Mouse (Mus musculus): ENCODE measurements around the gene Gm20388. TPM values are rescaled to one million over a fixed set of nuclear protein-coding genes. Genes with fewer than 3 reads are reported as not detected.
A peak's percentile ranks its signal among the peaks of the same experiment; 100 is the strongest.

The Gm20388 gene
- polyA plus RNA-seq, 1 experiment from 2014 or later: not detected

DNA sequence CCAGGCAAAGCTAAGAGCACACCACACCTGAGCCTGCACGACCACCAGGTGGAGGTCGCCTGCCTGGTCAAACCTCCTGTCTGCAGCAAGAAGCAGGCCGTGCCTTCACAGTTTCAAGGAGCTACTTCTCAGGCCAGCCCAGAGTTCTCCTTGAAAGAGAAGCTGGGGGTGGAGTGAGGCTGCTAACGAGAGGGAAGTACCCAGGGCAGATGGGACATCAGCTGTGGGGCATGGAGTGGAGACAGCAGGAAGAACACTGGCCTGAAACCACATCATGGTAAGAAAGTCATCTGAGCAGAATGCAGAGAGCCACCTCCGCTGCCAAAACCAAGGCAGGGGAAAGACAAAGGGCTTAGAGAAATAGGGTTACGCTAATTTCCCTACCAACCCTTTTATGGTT lies 753.9 kb downstream of the Gm20388 start:
- DNase-seq (ENCODE audit: low spot score, missing footprints) (no peak), ATAC-seq (ENCODE audit: low FRiP score) (no peak)
- no peak overlapping the region for H3K4me2 ChIP-seq
- no peak overlapping the region for H3K27ac ChIP-seq (ENCODE audit: low read depth, low read length)
- 85% methylated on average over 6 of the region's 6 CpGs for WGBS
- no peak overlapping the region for H3K4me3 ChIP-seq (ENCODE audit: low read depth, low read length)
- no peaks in the 10 kb centered on the region for H3K36me3 ChIP-seq (ENCODE audit: control insufficient read depth, insufficient read depth, low read length)
- no peak overlapping the region for H3K9ac ChIP-seq (ENCODE audit: low read length)
- peaks cover 18% of the 10 kb centered on the region for H3K4me1 ChIP-seq (ENCODE audit: control insufficient read depth, insufficient read depth, low read length)
- no peaks in the 10 kb centered on the region for H3K27me3 ChIP-seq (ENCODE audit: control insufficient read depth, insufficient read depth, low read length)
- H3K9me3 ChIP-seq (ENCODE audit: control insufficient read depth, low read length): no peaks in the 10 kb centered on the region

DNA sequence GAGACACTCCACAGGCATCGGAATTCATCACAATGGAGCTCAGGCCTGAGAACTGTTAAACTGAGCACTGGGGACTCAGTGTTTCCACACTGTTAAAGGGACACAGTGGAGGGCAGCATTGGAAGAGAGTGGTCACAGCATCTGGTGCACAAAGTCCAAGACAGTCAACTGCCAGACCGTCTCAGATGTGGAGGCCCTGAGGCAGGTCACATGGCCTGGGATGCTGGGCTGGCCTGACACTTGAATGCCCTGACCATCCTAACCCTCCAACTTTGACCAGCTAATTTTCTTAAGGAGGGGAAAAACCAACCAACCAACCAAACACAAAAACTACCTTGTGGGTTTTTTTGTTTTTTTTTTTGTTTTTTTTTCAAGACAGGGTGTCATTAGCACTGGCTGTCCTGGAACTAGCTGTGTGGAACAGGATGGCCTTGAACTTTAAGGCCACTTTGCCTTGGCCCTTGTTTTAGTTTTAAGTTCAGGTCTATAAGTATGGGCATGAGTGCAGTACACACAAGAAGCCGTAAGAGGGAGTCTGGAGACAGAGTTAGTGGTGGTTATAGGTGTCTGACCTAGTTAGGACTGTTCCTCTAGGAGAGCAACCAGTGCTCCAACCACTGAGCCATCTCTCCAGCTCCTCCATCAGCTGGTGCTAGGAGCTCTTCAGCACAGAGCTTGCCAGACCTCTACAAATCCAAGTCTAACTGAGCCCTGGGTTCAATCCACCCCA lies 755.2 kb downstream of the Gm20388 start:
- Histone ChIP-seq H3K36me3 (ENCODE audit: control insufficient read depth, insufficient read depth, low read length) (no peaks in the 10 kb centered on the region), H3K9me3 (ENCODE audit: control insufficient read depth, low read length) (no peaks in the 10 kb centered on the region), H3K4me1 (ENCODE audit: control insufficient read depth, insufficient read depth, low read length) (peaks cover 18% of the 10 kb centered on the region), H3K4me2 (peak overlapping the region; percentile 89; the same call in 1 of the 2 replicates), H3K27ac (ENCODE audit: low read depth, low read length) (no peak overlapping the region), H3K4me3 (ENCODE audit: low read depth, low read length) (no peak overlapping the region), H3K27me3 (ENCODE audit: control insufficient read depth, insufficient read depth, low read length) (no peaks in the 10 kb centered on the region), H3K9ac (ENCODE audit: low read length) (no peak overlapping the region)
- 70% methylated on average over 3 of the region's 3 CpGs for WGBS
- DNase-seq (ENCODE audit: low spot score, missing footprints) (no peak), ATAC-seq (ENCODE audit: low FRiP score) (no peak)

DNA sequence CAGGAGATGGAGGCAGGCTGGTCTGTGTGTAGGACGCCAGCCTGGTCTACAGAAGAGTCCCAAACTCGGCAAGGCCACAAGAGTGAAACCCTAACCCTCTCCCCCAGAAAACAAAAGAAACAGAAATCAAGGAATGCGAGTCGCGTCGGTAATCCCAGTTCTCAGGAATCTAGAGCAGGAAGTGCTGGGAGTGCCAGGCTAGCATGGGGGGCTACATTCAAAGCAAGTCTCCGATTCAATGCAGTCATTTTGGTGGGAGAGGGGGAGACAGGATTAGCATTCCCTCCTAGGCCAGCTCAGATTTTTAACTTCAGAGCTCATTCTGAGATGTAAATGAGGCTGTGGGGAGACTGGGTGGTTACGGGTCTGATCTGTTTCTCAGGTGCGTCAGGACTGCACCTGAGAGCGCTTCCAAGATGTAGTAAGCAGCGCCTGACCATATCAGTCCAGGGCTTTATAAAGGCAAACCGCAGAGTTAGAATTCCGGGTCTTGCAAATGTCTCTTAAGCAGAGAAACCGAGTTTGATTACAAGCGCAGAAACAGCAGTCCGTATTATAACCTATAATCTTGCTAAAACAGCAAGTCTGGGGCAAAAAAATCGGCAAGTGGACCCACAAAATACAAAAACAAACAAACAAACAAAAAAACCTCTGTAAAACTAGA lies 756.3 kb downstream of the Gm20388 start:
- Histone ChIP-seq H3K9ac (ENCODE audit: low read length) (peak overlapping the region; percentile 77), H3K27me3 (ENCODE audit: control insufficient read depth, insufficient read depth, low read length) (no peaks in the 10 kb centered on the region), H3K4me1 (ENCODE audit: control insufficient read depth, insufficient read depth, low read length) (peaks cover 18% of the 10 kb centered on the region), H3K4me3 (ENCODE audit: low read depth, low read length) (peak overlapping the region; percentile 92), H3K36me3 (ENCODE audit: control insufficient read depth, insufficient read depth, low read length) (no peaks in the 10 kb centered on the region), H3K9me3 (ENCODE audit: control insufficient read depth, low read length) (no peaks in the 10 kb centered on the region), H3K4me2 (peak overlapping the region; percentile 89), H3K27ac (ENCODE audit: low read depth, low read length) (no peak overlapping the region)
- peak; percentile 88 for DNase-seq (ENCODE audit: low spot score, missing footprints)
- no peak for ATAC-seq (ENCODE audit: low FRiP score)
- 2% methylated on average over 17 of the region's 17 CpGs for WGBS

DNA sequence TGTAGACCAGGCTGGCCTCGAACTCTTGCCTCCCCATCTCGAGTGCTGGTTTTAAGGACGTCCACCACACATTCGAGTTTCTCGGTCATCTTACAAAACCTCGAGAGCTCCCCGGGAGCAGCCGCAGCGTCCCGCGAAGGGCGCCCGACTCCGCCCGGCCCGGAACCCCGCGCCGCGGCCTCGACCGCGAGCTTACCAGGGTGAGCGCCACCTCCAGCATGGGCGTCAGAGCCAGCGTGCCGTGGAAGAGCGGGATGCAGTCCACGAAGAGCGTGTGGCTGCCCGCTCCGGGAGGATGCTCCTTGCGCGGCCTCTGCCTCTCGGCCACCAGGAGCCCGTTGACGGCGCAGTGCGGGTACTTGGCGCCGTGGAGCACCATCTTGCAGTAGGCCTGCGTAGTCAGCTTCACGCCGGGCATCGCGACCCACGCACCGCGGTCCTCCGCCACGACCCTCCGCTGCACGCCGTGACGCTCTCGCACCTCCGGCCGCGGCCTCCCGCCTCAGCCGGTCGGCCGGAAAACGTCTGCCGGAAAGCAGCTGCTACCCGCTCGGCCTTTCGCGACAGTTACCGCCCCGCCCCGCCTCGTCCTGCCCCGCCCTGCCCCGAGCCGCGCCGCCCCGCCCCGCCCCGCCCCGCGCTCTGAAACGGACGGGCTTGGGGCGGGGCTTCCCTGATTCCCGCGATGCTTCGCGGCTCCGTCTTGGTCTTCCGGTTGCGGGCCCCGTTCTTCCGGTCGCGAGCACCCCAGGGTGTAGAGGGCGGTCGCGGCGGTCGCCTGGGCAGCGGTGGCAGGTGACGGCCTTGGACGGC lies 757.1 kb downstream of the Gm20388 start, which contains the start of the genes Gm27021 and Cox4i1:
TSS of gene Gm27021 (minus strand) at position 519 of the 813 bp plus-strand sequence.
TSS of gene Cox4i1 (plus strand) at position 662 of the 813 bp plus-strand sequence.
- peak; percentile 99 for DNase-seq (ENCODE audit: low spot score, missing footprints)
- Histone ChIP-seq H3K36me3 (ENCODE audit: control insufficient read depth, insufficient read depth, low read length) (peaks cover 2% of the 10 kb centered on the region), H3K4me1 (ENCODE audit: control insufficient read depth, insufficient read depth, low read length) (peaks cover 18% of the 10 kb centered on the region), H3K27ac (ENCODE audit: low read depth, low read length) (peak within 1 kb of the TSS; percentile 27; the same call in 1 of the 2 replicates), H3K27me3 (ENCODE audit: control insufficient read depth, insufficient read depth, low read length) (no peaks in the 10 kb centered on the region), H3K4me3 (ENCODE audit: low read depth, low read length) (peak within 1 kb of the TSS; percentile 92), H3K9me3 (ENCODE audit: control insufficient read depth, low read length) (no peaks in the 10 kb centered on the region), H3K4me2 (peak within 1 kb of the TSS; percentile 89), H3K9ac (ENCODE audit: low read length) (peak within 1 kb of the TSS; percentile 77)
- ATAC-seq (ENCODE audit: low FRiP score): peak; percentile 93
- WGBS: under 1% methylated on average over 92 of the region's 105 CpGs

DNA sequence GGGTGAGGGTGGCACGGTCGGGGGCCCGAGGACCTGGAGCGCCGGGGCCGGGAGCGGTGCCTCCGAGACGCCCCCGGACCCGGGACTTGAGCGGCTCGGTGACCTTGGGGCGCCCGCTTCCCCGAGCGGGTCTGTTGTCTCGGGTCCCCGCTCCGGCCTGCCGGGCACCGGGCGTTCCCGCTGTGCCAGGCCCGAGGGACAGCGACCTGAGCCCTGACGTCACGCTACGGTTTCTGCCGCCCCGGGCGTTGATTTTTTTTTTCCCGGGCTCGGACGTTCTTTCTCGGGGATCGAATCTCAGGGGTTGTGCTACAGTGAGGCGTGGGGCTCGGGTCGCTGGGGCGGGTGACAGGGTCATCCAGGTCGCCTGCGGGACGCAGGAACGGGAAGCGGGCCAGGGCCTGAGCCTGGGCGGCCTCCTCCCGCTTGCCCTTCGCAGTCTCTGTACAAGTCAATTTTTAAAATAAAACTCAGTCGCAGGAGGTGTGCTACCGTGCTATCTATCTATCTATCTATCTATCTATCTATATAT lies 757.8 kb downstream of the Gm20388 start, which contains the start of gene Emc8:
TSS of gene Emc8 (minus strand) at position 200 of the 532 bp plus-strand sequence.
- ATAC-seq (ENCODE audit: low FRiP score) (peak; percentile 18; the same call in 1 of the 2 replicates), DNase-seq (ENCODE audit: low spot score, missing footprints) (no peak)
- no peaks in the 10 kb centered on the region for H3K27me3 ChIP-seq (ENCODE audit: control insufficient read depth, insufficient read depth, low read length)
- H3K9me3 ChIP-seq (ENCODE audit: control insufficient read depth, low read length): no peaks in the 10 kb centered on the region
- peaks cover 9% of the 10 kb centered on the region for H3K36me3 ChIP-seq (ENCODE audit: control insufficient read depth, insufficient read depth, low read length)
- peaks cover 18% of the 10 kb centered on the region for H3K4me1 ChIP-seq (ENCODE audit: control insufficient read depth, insufficient read depth, low read length)
- peak within 1 kb of the TSS; percentile 89 for H3K4me2 ChIP-seq
- H3K4me3 ChIP-seq (ENCODE audit: low read depth, low read length): peak within 1 kb of the TSS; percentile 92
- H3K9ac ChIP-seq (ENCODE audit: low read length): peak within 1 kb of the TSS; percentile 77
- H3K27ac ChIP-seq (ENCODE audit: low read depth, low read length): peak within 1 kb of the TSS; percentile 27; the same call in 1 of the 2 replicates
- WGBS: under 1% methylated on average over 46 of the region's 51 CpGs

DNA sequence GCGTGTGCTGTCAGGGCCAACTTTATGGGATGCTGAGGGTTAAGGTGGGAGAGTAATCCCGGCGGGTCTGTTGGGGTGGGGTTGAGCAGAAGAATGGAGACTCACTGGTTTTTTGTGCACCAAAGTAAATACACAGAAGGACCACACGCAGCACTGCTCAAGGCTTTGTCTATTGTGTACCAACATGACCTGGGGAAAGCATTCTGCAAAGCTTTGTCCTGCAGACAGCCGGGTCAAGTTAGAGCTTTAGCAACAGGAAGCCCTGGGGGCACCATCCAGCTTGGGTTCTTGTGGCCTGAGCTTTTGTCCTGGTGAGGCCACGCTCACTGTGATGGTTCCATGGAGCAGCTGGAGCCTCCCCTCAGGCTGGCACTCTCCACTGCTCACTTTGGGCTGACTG lies 761.1 kb downstream of the Gm20388 start:
- WGBS: 62% methylated on average over 6 of the region's 6 CpGs
- H3K36me3 ChIP-seq (ENCODE audit: control insufficient read depth, insufficient read depth, low read length): peaks cover 10% of the 10 kb centered on the region
- H3K4me2 ChIP-seq: no peak overlapping the region
- H3K4me1 ChIP-seq (ENCODE audit: control insufficient read depth, insufficient read depth, low read length): peaks cover 9% of the 10 kb centered on the region
- H3K4me3 ChIP-seq (ENCODE audit: low read depth, low read length): no peak overlapping the region
- H3K27ac ChIP-seq (ENCODE audit: low read depth, low read length): no peak overlapping the region
- ATAC-seq (ENCODE audit: low FRiP score): no peak
- no peak overlapping the region for H3K9ac ChIP-seq (ENCODE audit: low read length)
- H3K27me3 ChIP-seq (ENCODE audit: control insufficient read depth, insufficient read depth, low read length): no peaks in the 10 kb centered on the region
- no peak for DNase-seq (ENCODE audit: low spot score, missing footprints)
- H3K9me3 ChIP-seq (ENCODE audit: control insufficient read depth, low read length): no peaks in the 10 kb centered on the region

DNA sequence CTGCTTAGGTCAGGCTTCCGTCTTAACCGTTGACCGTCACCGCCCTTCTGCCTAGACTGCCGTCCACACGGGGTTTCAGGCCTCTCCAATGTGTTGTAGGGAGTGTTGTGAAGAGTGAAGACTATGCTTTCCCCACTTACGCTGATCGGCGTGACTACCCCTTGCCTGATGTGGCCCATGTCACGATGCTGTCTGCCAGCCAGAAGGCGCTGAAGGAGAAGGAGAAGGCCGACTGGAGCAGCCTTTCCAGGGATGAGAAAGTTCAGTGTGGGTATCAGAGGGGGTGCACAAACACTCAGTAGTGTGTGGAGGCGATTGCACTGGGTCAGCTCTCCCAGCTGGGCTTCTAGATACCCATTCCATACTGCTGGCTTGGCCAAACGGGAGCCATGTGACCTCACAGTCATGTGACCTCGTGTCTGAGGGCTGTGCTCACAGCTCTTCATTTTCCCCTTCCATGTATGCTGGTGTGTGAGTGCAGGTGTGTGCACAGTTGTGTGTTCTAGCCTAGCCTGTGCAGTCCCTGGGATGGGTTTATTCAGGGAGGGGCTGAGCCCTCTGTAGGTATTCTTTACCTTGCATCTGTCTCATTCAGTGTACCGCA lies 762.1 kb downstream of the Gm20388 start:
- Histone ChIP-seq H3K4me2 (no peak overlapping the region), H3K27me3 (ENCODE audit: control insufficient read depth, insufficient read depth, low read length) (no peaks in the 10 kb centered on the region), H3K4me3 (ENCODE audit: low read depth, low read length) (no peak overlapping the region), H3K9ac (ENCODE audit: low read length) (no peak overlapping the region), H3K9me3 (ENCODE audit: control insufficient read depth, low read length) (no peaks in the 10 kb centered on the region), H3K36me3 (ENCODE audit: control insufficient read depth, insufficient read depth, low read length) (peaks cover 10% of the 10 kb centered on the region), H3K27ac (ENCODE audit: low read depth, low read length) (no peak overlapping the region), H3K4me1 (ENCODE audit: control insufficient read depth, insufficient read depth, low read length) (peaks cover 6% of the 10 kb centered on the region)
- WGBS: 89% methylated on average over 16 of the region's 16 CpGs
- ATAC-seq (ENCODE audit: low FRiP score) (no peak), DNase-seq (ENCODE audit: low spot score, missing footprints) (no peak)

DNA sequence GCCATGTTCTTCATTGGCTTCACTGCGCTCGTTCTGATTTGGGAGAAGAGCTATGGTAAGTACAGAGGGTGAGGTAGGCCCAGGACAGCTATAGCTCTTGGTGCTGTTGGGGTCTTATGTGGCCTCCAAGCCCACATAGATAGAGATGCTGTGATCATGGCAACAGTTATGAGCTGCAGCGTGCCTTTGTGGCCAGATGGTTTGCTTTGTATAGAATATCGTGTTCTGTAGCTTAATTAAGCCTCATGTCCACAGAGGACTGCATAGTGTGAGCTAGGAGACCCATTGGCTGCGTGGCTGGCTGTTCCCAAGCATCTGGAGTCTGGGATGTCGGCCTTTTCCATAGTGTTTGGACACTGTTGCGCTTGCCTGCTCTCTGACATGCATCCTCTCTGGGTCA lies 762.7 kb downstream of the Gm20388 start:
- H3K27me3 ChIP-seq (ENCODE audit: control insufficient read depth, insufficient read depth, low read length): no peaks in the 10 kb centered on the region
- DNase-seq (ENCODE audit: low spot score, missing footprints) (no peak), ATAC-seq (ENCODE audit: low FRiP score) (no peak)
- H3K4me1 ChIP-seq (ENCODE audit: control insufficient read depth, insufficient read depth, low read length): peaks cover 6% of the 10 kb centered on the region
- peaks cover 10% of the 10 kb centered on the region for H3K36me3 ChIP-seq (ENCODE audit: control insufficient read depth, insufficient read depth, low read length)
- no peaks in the 10 kb centered on the region for H3K9me3 ChIP-seq (ENCODE audit: control insufficient read depth, low read length)
- H3K4me3 ChIP-seq (ENCODE audit: low read depth, low read length): no peak overlapping the region
- 97% methylated on average over 7 of the region's 7 CpGs for WGBS
- no peak overlapping the region for H3K27ac ChIP-seq (ENCODE audit: low read depth, low read length)
- H3K9ac ChIP-seq (ENCODE audit: low read length): no peak overlapping the region
- no peak overlapping the region for H3K4me2 ChIP-seq

Data from midbrain, embryonic 11.5 days (tissue).